Mouse (Mus musculus): ENCODE data around the gene Gpr85. TPM values are rescaled to one million over a fixed set of nuclear protein-coding genes. Genes with fewer than 3 reads are reported as not detected.

The Gpr85 gene
- polyA plus RNA-seq, 1 experiment from 2014 or later, result 83.3 TPM

Other genes with a start within 250 kb of the Gpr85 start
- gene Tmem168, start 231.8 kb downstream of the Gpr85 start, polyA plus RNA-seq (2015; fragmentation: Nextera tagmentation; extraction: Ambion mirVana), result 24.6 and 25.5 TPM in 2 replicates
- 21.0 and 22.0 TPM in 2 replicates for gene Bmt2, start 162.0 kb downstream of the Gpr85 start, polyA plus RNA-seq (2015; fragmentation: Nextera tagmentation; extraction: Ambion mirVana)
- 85.0 and 86.3 TPM in 2 replicates for gene 2610001J05Rik, start 31.6 kb upstream of the Gpr85 start, polyA plus RNA-seq (2015; fragmentation: Nextera tagmentation; extraction: Ambion mirVana)